Mouse (Mus musculus): ENCODE measurements around the gene Clic4. TPM values are rescaled to one million over a fixed set of nuclear protein-coding genes. Genes with fewer than 3 reads are reported as not detected.
A peak's percentile ranks its signal among the peaks of the same experiment; 100 is the strongest.

The Clic4 gene
- polyA plus RNA-seq, 1 experiment from 2014 or later: 254 TPM

- no peaks in the 10 kb centered on the region for H3K9me3 ChIP-seq (replicated peaks)
- ATAC-seq (replicated peaks; ENCODE audit: insufficient number of reproducible peaks, insufficient read depth, low FRiP score, low read depth): no peak
- peaks cover 6% of the 10 kb centered on the region; the same call in 1 of the 2 replicates for H3K27me3 ChIP-seq
- WGBS: 79% methylated on average over 4 of the region's 4 CpGs
- H3K4me3 ChIP-seq: no peak overlapping the region
- H3K4me2 ChIP-seq: no peak overlapping the region
- H3K4me1 ChIP-seq (replicated peaks): peaks cover 8% of the 10 kb centered on the region
- H3K27ac ChIP-seq: no peak overlapping the region
- H3K9ac ChIP-seq: no peak overlapping the region
- no peaks in the 10 kb centered on the region for H3K36me3 ChIP-seq
Observed at GRCm38 (mm10) chr4:135181819-135182218, 90.8 kb downstream of the Clic4 start.

- Histone ChIP-seq H3K9ac (no peak overlapping the region), H3K36me3 (no peaks in the 10 kb centered on the region), H3K4me1 (replicated peaks) (peaks cover 20% of the 10 kb centered on the region), H3K4me3 (no peak overlapping the region), H3K27me3 (peaks cover 26% of the 10 kb centered on the region), H3K9me3 (replicated peaks) (no peaks in the 10 kb centered on the region), H3K27ac (no peak overlapping the region), H3K4me2 (no peak overlapping the region)
- no peak for ATAC-seq (replicated peaks; ENCODE audit: insufficient number of reproducible peaks, insufficient read depth, low FRiP score, low read depth)
- 37% methylated on average over 5 of the region's 5 CpGs for WGBS
Observed at GRCm38 (mm10) chr4:135179077-135179481, 93.5 kb downstream of the Clic4 start.

GRCm38 (mm10) chr4:135177568-135177967, 95.0 kb downstream of the Clic4 start:
- no peak overlapping the region for H3K9ac ChIP-seq
- no peak overlapping the region for H3K4me3 ChIP-seq
- H3K4me1 ChIP-seq (replicated peaks): peaks cover 20% of the 10 kb centered on the region
- peaks cover 41% of the 10 kb centered on the region for H3K27me3 ChIP-seq
- no peaks in the 10 kb centered on the region for H3K36me3 ChIP-seq
- no peaks in the 10 kb centered on the region for H3K9me3 ChIP-seq (replicated peaks)
- H3K27ac ChIP-seq: no peak overlapping the region
- no peak overlapping the region for H3K4me2 ChIP-seq
- ATAC-seq (replicated peaks; ENCODE audit: insufficient number of reproducible peaks, insufficient read depth, low FRiP score, low read depth): no peak

DNA sequence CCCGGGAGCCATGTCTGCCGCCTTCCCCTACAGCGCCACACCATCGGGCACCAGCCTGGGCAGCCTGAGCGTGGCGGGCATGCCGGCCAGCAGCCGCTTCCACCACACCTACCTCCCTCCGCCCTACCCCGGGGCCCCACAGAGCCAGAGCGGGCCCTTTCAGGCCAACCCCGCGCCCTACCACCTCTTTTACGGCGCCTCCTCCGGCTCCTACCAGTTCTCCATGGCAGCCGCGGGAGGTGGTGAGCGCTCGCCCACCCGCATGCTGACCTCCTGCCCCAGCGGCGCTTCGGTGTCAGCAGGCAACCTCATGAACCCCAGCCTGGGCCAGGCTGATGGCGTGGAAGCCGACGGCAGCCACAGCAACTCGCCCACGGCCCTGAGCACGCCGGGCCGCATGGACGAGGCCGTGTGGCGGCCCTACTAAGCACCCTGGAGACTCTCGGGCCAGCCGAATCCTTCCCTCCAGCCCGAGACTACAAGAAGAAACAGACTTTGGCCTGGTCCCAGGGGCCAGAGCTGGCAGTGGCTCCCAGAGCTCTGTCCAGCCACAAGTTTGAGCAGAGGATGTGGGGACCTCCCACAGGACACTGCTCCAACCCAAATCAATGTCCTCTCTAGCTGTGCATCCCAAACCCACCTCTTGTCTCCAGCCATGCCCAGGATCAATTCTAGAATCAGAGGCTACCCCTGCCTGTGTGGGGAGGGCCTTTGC, 97.1 kb downstream of the Clic4 start:
- H3K4me3 ChIP-seq: peak overlapping the region; percentile 38
- H3K9ac ChIP-seq: peak overlapping the region; percentile 32; the same call in 1 of the 2 replicates
- no peaks in the 10 kb centered on the region for H3K9me3 ChIP-seq (replicated peaks)
- peak overlapping the region; percentile 69 for H3K4me2 ChIP-seq
- H3K27ac ChIP-seq: no peak overlapping the region
- peaks cover 59% of the 10 kb centered on the region for H3K27me3 ChIP-seq
- no peaks in the 10 kb centered on the region for H3K36me3 ChIP-seq
- H3K4me1 ChIP-seq (replicated peaks): peaks cover 20% of the 10 kb centered on the region
- 22% methylated on average over 38 of the region's 38 CpGs for WGBS
- 0 out of 2 replicates have a peak, but pooled peaks have one; percentile 47 for ATAC-seq (replicated peaks; ENCODE audit: insufficient number of reproducible peaks, insufficient read depth, low FRiP score, low read depth)

DNA sequence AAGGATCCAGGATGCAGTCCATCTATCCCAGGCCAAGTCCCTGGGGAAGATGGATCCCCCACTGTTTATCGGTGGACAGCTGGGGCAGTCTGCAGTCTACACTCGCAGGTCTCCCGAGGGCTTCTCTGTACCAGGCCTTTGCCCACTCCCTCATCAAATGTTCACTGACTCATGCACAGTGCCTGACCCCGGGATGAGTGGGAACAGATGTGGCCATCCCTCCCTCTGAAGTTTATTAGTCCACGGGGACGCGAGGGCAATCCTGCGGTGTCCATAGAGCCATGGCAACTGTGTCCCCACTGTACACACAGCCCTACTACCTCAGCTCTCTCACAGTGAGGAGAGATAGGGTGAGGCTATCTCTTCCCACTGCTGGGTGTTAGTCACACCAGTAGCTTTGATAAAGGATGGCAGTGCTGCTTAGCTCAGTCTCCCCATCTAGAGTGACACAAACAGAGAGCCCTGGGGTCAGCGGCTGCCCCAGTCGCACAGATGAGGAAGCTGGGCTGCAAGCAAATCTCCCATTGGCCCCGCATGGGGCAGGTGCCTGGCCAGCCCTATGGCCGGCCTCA, 101.2 kb downstream of the Clic4 start:
- Histone ChIP-seq H3K36me3 (no peaks in the 10 kb centered on the region), H3K4me3 (no peak overlapping the region), H3K9ac (no peak overlapping the region), H3K27me3 (peaks cover 85% of the 10 kb centered on the region), H3K4me1 (replicated peaks) (peaks cover 23% of the 10 kb centered on the region), H3K4me2 (no peak overlapping the region), H3K27ac (no peak overlapping the region), H3K9me3 (replicated peaks) (no peaks in the 10 kb centered on the region)
- ATAC-seq (replicated peaks; ENCODE audit: insufficient number of reproducible peaks, insufficient read depth, low FRiP score, low read depth): no peak
- 62% methylated on average over 12 of the region's 12 CpGs for WGBS

GRCm38 (mm10) chr4:135169501-135169900, 103.1 kb downstream of the Clic4 start:
- Histone ChIP-seq H3K27ac (no peak overlapping the region), H3K4me2 (no peak overlapping the region), H3K27me3 (peaks cover 90% of the 10 kb centered on the region), H3K36me3 (no peaks in the 10 kb centered on the region), H3K4me1 (replicated peaks) (peaks cover 15% of the 10 kb centered on the region), H3K9ac (no peak overlapping the region), H3K4me3 (no peak overlapping the region), H3K9me3 (replicated peaks) (no peaks in the 10 kb centered on the region)
- ATAC-seq (replicated peaks; ENCODE audit: insufficient number of reproducible peaks, insufficient read depth, low FRiP score, low read depth): no peak
- whole genome bisulfite sequencing: 52% methylated on average over 4 of the region's 4 CpGs

DNA sequence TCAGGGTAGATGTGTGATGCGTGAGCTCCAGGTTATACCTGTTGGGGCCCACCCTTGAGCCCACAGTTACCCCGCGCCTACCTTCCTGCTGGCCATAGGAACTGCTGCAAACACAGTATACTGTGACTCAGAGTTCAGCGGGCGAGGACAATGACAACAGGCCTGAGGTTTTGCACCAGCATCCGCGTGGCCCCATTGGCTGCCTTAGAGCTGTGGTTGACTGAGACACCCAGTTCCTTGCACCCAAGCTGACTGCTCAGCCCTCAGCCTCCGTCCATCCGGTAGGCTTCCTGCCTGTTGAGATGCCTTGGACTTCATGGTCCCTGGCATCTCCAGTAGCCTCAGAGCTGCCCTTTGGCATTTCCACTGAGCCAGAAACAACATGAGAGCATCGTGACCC, 103.5 kb downstream of the Clic4 start:
- WGBS: 76% methylated on average over 10 of the region's 10 CpGs
- peaks cover 90% of the 10 kb centered on the region for H3K27me3 ChIP-seq

GRCm38 (mm10) chr4:135167816-135168527, 104.6 kb downstream of the Clic4 start:
- no peaks in the 10 kb centered on the region for H3K36me3 ChIP-seq
- peaks cover 85% of the 10 kb centered on the region for H3K27me3 ChIP-seq
- no peak overlapping the region for H3K4me2 ChIP-seq
- no peak for ATAC-seq (replicated peaks; ENCODE audit: insufficient number of reproducible peaks, insufficient read depth, low FRiP score, low read depth)
- H3K4me1 ChIP-seq (replicated peaks): peaks cover 15% of the 10 kb centered on the region
- no peak overlapping the region for H3K4me3 ChIP-seq
- no peak overlapping the region for H3K27ac ChIP-seq
- H3K9me3 ChIP-seq (replicated peaks): no peaks in the 10 kb centered on the region
- H3K9ac ChIP-seq: no peak overlapping the region
- WGBS: 68% methylated on average over 7 of the region's 7 CpGs

More for the DNA sequence above, 103.5 kb downstream of the Clic4 start:
- Histone ChIP-seq H3K4me2 (no peak overlapping the region), H3K9ac (no peak overlapping the region), H3K9me3 (replicated peaks) (no peaks in the 10 kb centered on the region), H3K4me3 (no peak overlapping the region), H3K36me3 (no peaks in the 10 kb centered on the region), H3K27ac (no peak overlapping the region), H3K4me1 (replicated peaks) (peaks cover 15% of the 10 kb centered on the region)
- ATAC-seq (replicated peaks; ENCODE audit: insufficient number of reproducible peaks, insufficient read depth, low FRiP score, low read depth): no peak

DNA sequence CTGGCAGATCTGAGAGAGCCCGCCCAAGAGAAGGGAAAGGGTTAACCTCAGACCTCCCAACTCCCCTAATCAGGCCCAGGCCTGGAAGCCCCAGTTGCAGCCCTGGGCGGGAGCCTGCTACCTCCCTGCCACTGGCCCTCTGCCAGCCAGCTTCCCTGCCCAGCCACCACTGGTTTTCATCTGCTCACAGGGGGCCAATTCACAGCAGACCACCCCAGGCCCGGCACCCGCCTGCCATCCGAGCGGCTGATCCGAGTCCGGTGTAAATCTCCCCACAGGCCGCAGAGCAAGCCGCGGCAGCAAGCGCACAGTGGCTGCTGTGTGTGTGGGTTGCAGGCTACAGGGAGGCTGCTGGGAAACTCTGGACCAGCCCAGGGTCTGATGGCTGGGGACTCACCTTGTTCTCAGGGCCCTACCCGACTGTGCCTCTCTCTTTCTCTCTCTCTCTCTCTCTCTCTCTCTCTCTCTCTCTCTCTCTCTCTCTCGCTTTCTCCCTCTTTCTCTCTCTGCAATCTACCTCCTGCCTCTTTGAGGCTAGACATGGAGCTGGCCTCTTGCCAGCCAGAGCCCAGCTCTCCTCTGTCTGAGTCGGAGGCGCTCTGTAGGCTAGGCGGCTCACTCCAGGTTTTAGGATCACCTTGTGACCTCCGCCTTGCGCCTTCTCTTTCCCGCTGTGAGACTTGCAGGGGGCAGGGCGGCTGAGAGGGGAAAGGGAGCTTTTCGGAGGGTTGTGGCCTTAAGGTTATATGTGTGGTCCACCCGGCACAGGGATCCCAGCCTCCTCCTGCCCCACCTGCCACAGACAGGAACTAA, 106.0 kb downstream of the Clic4 start:
- Histone ChIP-seq H3K4me1 (replicated peaks) (peaks cover 19% of the 10 kb centered on the region), H3K9me3 (replicated peaks) (no peaks in the 10 kb centered on the region), H3K27me3 (peaks cover 72% of the 10 kb centered on the region), H3K9ac (no peak overlapping the region), H3K36me3 (no peaks in the 10 kb centered on the region), H3K27ac (no peak overlapping the region), H3K4me3 (peak overlapping the region; percentile 20; the same call in 1 of the 2 replicates), H3K4me2 (peak overlapping the region; percentile 47)
- ATAC-seq (replicated peaks; ENCODE audit: insufficient number of reproducible peaks, insufficient read depth, low FRiP score, low read depth): no peak; the same call in 1 of the 2 replicates
- WGBS: 7% methylated on average over 23 of the region's 23 CpGs

- ATAC-seq (replicated peaks; ENCODE audit: insufficient number of reproducible peaks, insufficient read depth, low FRiP score, low read depth): no peak
- peaks cover 64% of the 10 kb centered on the region for H3K27me3 ChIP-seq
- peaks cover 23% of the 10 kb centered on the region for H3K4me1 ChIP-seq (replicated peaks)
- H3K9me3 ChIP-seq (replicated peaks): no peaks in the 10 kb centered on the region
- no peak overlapping the region for H3K4me2 ChIP-seq
- no peaks in the 10 kb centered on the region for H3K36me3 ChIP-seq
- no peak overlapping the region for H3K27ac ChIP-seq
- 65% methylated on average over 6 of the region's 6 CpGs for WGBS
- no peak overlapping the region for H3K4me3 ChIP-seq
- H3K9ac ChIP-seq: no peak overlapping the region
Observed at GRCm38 (mm10) chr4:135165761-135166160, 106.9 kb downstream of the Clic4 start.
